Mouse (Mus musculus): ENCODE measurements around the gene Emc9. TPM values are rescaled to one million over a fixed set of nuclear protein-coding genes. Genes with fewer than 3 reads are reported as not detected.

Gene Emc9
- polyA plus RNA-seq, 1 experiment: 6.1 TPM

DNA sequence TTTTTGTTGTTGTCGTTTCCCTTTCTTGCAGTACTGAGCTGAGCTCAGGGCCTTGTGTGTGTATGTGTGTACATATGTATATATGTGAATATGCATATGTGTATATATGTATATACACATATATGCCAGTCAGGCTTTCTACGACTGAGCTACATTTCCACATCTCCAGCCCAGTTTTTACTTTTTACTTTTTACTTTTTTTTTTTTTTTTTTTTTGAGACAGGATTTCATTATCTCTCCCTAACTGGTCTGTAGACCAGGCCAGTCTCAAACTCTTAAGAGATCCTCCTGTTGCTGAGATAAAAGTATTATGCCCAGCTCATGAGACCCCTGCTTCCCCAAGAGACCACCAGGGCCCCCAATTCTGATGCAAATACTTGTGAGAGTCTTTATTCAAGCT lies 31.7 kb upstream of the Emc9 start:
- Histone ChIP-seq H3K9ac (ENCODE audit: low read depth, poor library complexity, severe bottlenecking) (no peak overlapping the region), H3K27ac (ENCODE audit: insufficient read depth, low read length) (peak overlapping the region; percentile 67), H3K27me3 (ENCODE audit: control insufficient read depth, insufficient read depth, low read length, poor library complexity, severe bottlenecking) (no peaks in the 10 kb centered on the region), H3K9me3 (replicated peaks; ENCODE audit: control insufficient read depth, insufficient read depth, low read length, poor library complexity, severe bottlenecking) (no peaks in the 10 kb centered on the region), H3K4me3 (ENCODE audit: low read depth, low read length) (no peak overlapping the region), H3K4me1 (ENCODE audit: control insufficient read depth, insufficient read depth, low read length) (no peaks in the 10 kb centered on the region), H3K36me3 (ENCODE audit: control insufficient read depth, insufficient read depth, low read length, poor library complexity, severe bottlenecking) (no peaks in the 10 kb centered on the region)
- TF ChIP-seq EP300 (IDR thresholded peaks at IDR 0.05; ENCODE audit: insufficient read depth, low read depth, low read length): no peak
- TF ChIP-seq CTCF (IDR thresholded peaks at IDR 0.05; ENCODE audit: low read depth, low read length): no peak
- TF ChIP-seq POLR2A (IDR thresholded peaks at IDR 0.05; ENCODE audit: insufficient read depth, low read length): no peak

DNA sequence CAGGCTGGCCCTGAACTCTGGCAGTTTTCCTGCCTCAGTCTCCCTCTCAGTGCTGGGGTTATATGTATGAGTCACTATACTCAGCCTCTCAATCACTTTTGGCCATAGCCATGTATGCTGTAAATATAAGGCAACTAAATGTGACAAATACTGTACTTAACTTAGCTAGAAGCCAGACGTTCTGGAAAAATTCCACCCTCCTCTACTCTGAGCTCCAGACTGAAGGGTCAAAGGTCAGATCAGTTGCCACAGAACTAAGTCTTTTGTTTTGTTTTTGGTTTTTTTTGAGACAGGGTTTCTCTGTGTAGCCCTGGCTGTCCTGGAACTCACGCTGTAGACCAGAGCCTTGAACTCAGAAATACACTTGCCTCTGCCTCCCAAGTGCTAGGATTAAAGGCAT lies 30.8 kb upstream of the Emc9 start:
- Histone ChIP-seq H3K9me3 (replicated peaks; ENCODE audit: control insufficient read depth, insufficient read depth, low read length, poor library complexity, severe bottlenecking) (no peaks in the 10 kb centered on the region), H3K27ac (ENCODE audit: insufficient read depth, low read length) (no peak overlapping the region), H3K4me3 (ENCODE audit: low read depth, low read length) (no peak overlapping the region), H3K27me3 (ENCODE audit: control insufficient read depth, insufficient read depth, low read length, poor library complexity, severe bottlenecking) (no peaks in the 10 kb centered on the region), H3K4me1 (ENCODE audit: control insufficient read depth, insufficient read depth, low read length) (no peaks in the 10 kb centered on the region), H3K36me3 (ENCODE audit: control insufficient read depth, insufficient read depth, low read length, poor library complexity, severe bottlenecking) (no peaks in the 10 kb centered on the region), H3K9ac (ENCODE audit: low read depth, poor library complexity, severe bottlenecking) (no peak overlapping the region)
- TF ChIP-seq CTCF (IDR thresholded peaks at IDR 0.05; ENCODE audit: low read depth, low read length): no peak
- TF ChIP-seq POLR2A (IDR thresholded peaks at IDR 0.05; ENCODE audit: insufficient read depth, low read length): no peak
- no peak for TF ChIP-seq EP300 (IDR thresholded peaks at IDR 0.05; ENCODE audit: insufficient read depth, low read depth, low read length)

GRCm38 (mm10) chr14:55614565-55615178 lies 29.6 kb upstream of the Emc9 start:
- no peaks in the 10 kb centered on the region for H3K9me3 ChIP-seq (replicated peaks; ENCODE audit: control insufficient read depth, insufficient read depth, low read length, poor library complexity, severe bottlenecking)

DNA sequence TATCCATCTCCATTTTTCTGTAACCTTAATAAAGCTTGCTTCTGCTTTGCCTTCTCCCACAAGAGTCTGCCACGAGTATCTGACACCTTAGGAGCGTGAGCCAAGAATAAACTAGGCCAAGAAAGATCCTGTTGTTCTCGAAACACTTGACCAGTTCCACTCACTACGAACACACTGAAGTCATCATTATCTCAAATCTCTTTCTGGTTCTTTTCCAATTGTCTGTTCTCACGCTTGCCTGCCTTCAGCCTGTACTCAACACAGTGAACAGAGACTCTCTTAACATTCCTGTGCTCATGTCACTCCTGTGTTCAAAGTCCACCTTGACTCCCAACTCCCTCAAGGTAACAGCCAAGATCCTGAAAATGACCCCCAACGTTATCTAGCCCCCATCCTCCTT lies 28.2 kb upstream of the Emc9 start:
- peaks cover 13% of the 10 kb centered on the region for H3K36me3 ChIP-seq (ENCODE audit: control insufficient read depth, insufficient read depth, low read length, poor library complexity, severe bottlenecking)

More at GRCm38 (mm10) chr14:55614565-55615178, 29.6 kb upstream of the Emc9 start:
- Histone ChIP-seq H3K27me3 (ENCODE audit: control insufficient read depth, insufficient read depth, low read length, poor library complexity, severe bottlenecking) (no peaks in the 10 kb centered on the region), H3K4me3 (ENCODE audit: low read depth, low read length) (no peak overlapping the region), H3K4me1 (ENCODE audit: control insufficient read depth, insufficient read depth, low read length) (no peaks in the 10 kb centered on the region), H3K36me3 (ENCODE audit: control insufficient read depth, insufficient read depth, low read length, poor library complexity, severe bottlenecking) (no peaks in the 10 kb centered on the region), H3K9ac (ENCODE audit: low read depth, poor library complexity, severe bottlenecking) (no peak overlapping the region), H3K27ac (ENCODE audit: insufficient read depth, low read length) (no peak overlapping the region)
- TF ChIP-seq CTCF (IDR thresholded peaks at IDR 0.05; ENCODE audit: low read depth, low read length) (no peak), EP300 (IDR thresholded peaks at IDR 0.05; ENCODE audit: insufficient read depth, low read depth, low read length) (no peak), POLR2A (IDR thresholded peaks at IDR 0.05; ENCODE audit: insufficient read depth, low read length) (no peak)

DNA sequence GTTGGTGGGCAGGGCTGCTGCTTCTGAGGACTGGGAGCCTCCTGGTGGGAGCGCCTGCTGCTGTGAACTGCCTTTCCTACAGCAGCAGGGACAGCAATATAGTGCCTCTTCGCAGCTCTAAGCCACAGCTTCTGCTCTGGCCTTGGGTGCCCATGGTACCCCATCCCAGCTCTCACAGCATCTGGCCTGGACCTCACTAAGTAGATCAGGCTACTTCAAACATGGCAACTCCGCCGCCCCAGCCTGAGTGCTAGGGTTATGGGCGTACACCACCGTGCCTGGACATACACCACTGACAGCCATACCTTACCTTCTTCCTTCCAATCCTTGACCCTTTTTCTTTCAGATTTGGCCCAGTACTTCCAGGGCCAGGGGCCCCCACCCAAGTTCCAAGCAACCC lies 23.2 kb upstream of the Emc9 start:
- H3K27ac ChIP-seq (ENCODE audit: insufficient read depth, low read length): no peak overlapping the region
- H3K27me3 ChIP-seq (ENCODE audit: control insufficient read depth, insufficient read depth, low read length, poor library complexity, severe bottlenecking): no peaks in the 10 kb centered on the region
- no peaks in the 10 kb centered on the region for H3K9me3 ChIP-seq (replicated peaks; ENCODE audit: control insufficient read depth, insufficient read depth, low read length, poor library complexity, severe bottlenecking)
- no peak overlapping the region for H3K4me3 ChIP-seq (ENCODE audit: low read depth, low read length)
- TF ChIP-seq CTCF (IDR thresholded peaks at IDR 0.05; ENCODE audit: low read depth, low read length) (no peak), POLR2A (IDR thresholded peaks at IDR 0.05; ENCODE audit: insufficient read depth, low read length) (no peak), EP300 (IDR thresholded peaks at IDR 0.05; ENCODE audit: insufficient read depth, low read depth, low read length) (no peak)
- no peak overlapping the region for H3K9ac ChIP-seq (ENCODE audit: low read depth, poor library complexity, severe bottlenecking)
- peaks cover 25% of the 10 kb centered on the region for H3K36me3 ChIP-seq (ENCODE audit: control insufficient read depth, insufficient read depth, low read length, poor library complexity, severe bottlenecking)
- peaks cover 4% of the 10 kb centered on the region for H3K4me1 ChIP-seq (ENCODE audit: control insufficient read depth, insufficient read depth, low read length)

More for the DNA sequence above, 28.2 kb upstream of the Emc9 start:
- Histone ChIP-seq H3K4me1 (ENCODE audit: control insufficient read depth, insufficient read depth, low read length) (no peaks in the 10 kb centered on the region), H3K27ac (ENCODE audit: insufficient read depth, low read length) (no peak overlapping the region), H3K9ac (ENCODE audit: low read depth, poor library complexity, severe bottlenecking) (no peak overlapping the region), H3K4me3 (ENCODE audit: low read depth, low read length) (no peak overlapping the region), H3K27me3 (ENCODE audit: control insufficient read depth, insufficient read depth, low read length, poor library complexity, severe bottlenecking) (no peaks in the 10 kb centered on the region), H3K9me3 (replicated peaks; ENCODE audit: control insufficient read depth, insufficient read depth, low read length, poor library complexity, severe bottlenecking) (no peaks in the 10 kb centered on the region)
- TF ChIP-seq POLR2A (IDR thresholded peaks at IDR 0.05; ENCODE audit: insufficient read depth, low read length) (no peak), CTCF (IDR thresholded peaks at IDR 0.05; ENCODE audit: low read depth, low read length) (no peak), EP300 (IDR thresholded peaks at IDR 0.05; ENCODE audit: insufficient read depth, low read depth, low read length) (no peak)

DNA sequence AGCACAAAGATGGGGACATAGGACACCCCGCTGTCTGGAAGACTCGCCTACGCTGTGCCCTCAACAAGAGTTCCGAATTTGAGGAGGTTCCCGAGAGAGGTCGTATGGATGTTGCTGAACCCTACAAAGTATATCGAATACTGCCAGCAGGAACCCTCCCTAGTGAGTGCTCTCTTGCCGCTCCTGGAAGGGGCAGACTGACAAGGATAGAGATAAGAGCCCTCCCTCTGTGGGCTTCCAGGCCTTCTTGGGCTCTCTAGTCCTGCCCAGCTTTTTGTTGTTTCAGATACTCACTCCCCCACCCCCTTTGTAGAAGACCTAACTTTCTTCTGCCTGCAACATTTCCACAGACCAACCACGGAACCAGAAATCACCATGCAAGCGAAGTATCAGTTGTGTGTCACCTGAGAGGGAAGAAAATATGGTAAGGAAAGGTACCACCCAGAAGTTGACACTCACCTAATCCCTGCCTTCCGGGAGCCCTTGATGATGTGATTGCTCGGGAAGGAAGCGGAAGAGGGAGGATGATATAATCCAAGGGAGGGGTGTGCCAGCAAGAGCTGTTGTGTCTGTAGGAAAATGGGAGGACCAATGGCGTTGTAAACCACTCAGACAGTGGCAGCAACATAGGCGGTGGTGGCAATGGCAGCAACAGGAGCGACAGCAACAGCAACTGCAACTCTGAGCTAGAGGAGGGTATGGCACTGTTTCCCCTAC lies 20.8 kb upstream of the Emc9 start:
- H3K36me3 ChIP-seq (ENCODE audit: control insufficient read depth, insufficient read depth, low read length, poor library complexity, severe bottlenecking): peaks cover 35% of the 10 kb centered on the region

More for the DNA sequence above, 20.8 kb upstream of the Emc9 start:
- Histone ChIP-seq H3K27ac (ENCODE audit: insufficient read depth, low read length) (peak overlapping the region; percentile 46; the same call in 1 of the 2 replicates), H3K9ac (ENCODE audit: low read depth, poor library complexity, severe bottlenecking) (peak overlapping the region; percentile 23), H3K4me1 (ENCODE audit: control insufficient read depth, insufficient read depth, low read length) (peaks cover 4% of the 10 kb centered on the region), H3K27me3 (ENCODE audit: control insufficient read depth, insufficient read depth, low read length, poor library complexity, severe bottlenecking) (no peaks in the 10 kb centered on the region), H3K9me3 (replicated peaks; ENCODE audit: control insufficient read depth, insufficient read depth, low read length, poor library complexity, severe bottlenecking) (no peaks in the 10 kb centered on the region), H3K4me3 (ENCODE audit: low read depth, low read length) (no peak overlapping the region)
- no peak for TF ChIP-seq POLR2A (IDR thresholded peaks at IDR 0.05; ENCODE audit: insufficient read depth, low read length)
- TF ChIP-seq CTCF (IDR thresholded peaks at IDR 0.05; ENCODE audit: low read depth, low read length): no peak
- no peak for TF ChIP-seq EP300 (IDR thresholded peaks at IDR 0.05; ENCODE audit: insufficient read depth, low read depth, low read length)

All from ES-Bruce4 (cell line).